Mouse (Mus musculus) liver, embryonic 11.5 days (tissue): ENCODE results near the gene Sort1. TPM values are rescaled to one million over a fixed set of nuclear protein-coding genes. Genes with fewer than 3 reads are reported as not detected.

ENCODE experiments used
- ATAC-seq: fragments of 200-750 bp; cut with Nextera tagmentation; replicated peaks from 2 replicates; pipeline ENCODE4 v1.8.0; 2017; ENCODE audit warnings: moderate number of reproducible peaks, mild to moderate bottlenecking, moderate TSS enrichment, moderate library complexity; ENCODE audit not compliant: low FRiP score
- DNase-seq: peaks from one replicate; pipeline ENCODE4 v3.0.0-alpha.2; 2017; ENCODE audit warnings: low spot score
- H3K27ac ChIP-seq: fragments of 300-500 bp; sonication (generic); 2 replicates; pipeline ENCODE4 v1.5.1; 2014; ENCODE audit warnings: mild to moderate bottlenecking, low read depth, low read length, control low read depth
- H3K27me3 ChIP-seq: fragments of 300-500 bp; sonication (generic); replicated peaks from 2 replicates; pipeline ENCODE4 v1.6.1; 2014; ENCODE audit warnings: low read length, mixed read lengths; ENCODE audit not compliant: control insufficient read depth, insufficient read depth
- H3K36me3 ChIP-seq: fragments of 300-500 bp; sonication (generic); 2 replicates; pipeline ENCODE4 v1.6.1; 2014; ENCODE audit warnings: mild to moderate bottlenecking, low read length, moderate library complexity, mixed read lengths; ENCODE audit not compliant: control insufficient read depth, insufficient read depth
- H3K4me1 ChIP-seq: fragments of 300-500 bp; sonication (generic); replicated peaks from 2 replicates; pipeline ENCODE4 v1.6.1; 2014; ENCODE audit warnings: low read length, mixed read lengths; ENCODE audit not compliant: control insufficient read depth, insufficient read depth
- H3K4me2 ChIP-seq: fragments of 300-500 bp; sonication (generic); 2 replicates; pipeline ENCODE4 v1.6.1; 2014; ENCODE audit warnings: mild to moderate bottlenecking, control low read depth, moderate library complexity
- H3K4me3 ChIP-seq: fragments of 300-500 bp; sonication (generic); 2 replicates; pipeline ENCODE4 v1.5.1; 2014; ENCODE audit warnings: low read depth, low read length, control low read depth
- H3K9ac ChIP-seq: fragments of 300-500 bp; sonication (generic); 2 replicates; pipeline ENCODE4 v1.6.1; 2014; ENCODE audit warnings: low read depth, low read length, control low read depth
- H3K9me3 ChIP-seq: fragments of 300-500 bp; sonication (generic); 2 replicates; pipeline ENCODE4 v1.6.1; 2016; ENCODE audit warnings: low read length, inconsistent platforms, mixed read lengths; ENCODE audit not compliant: control insufficient read depth
- WGBS: fragments of 180-500 bp; shearing (Covaris S2); extraction: QIAGEN DNeasy Blood & Tissue Kit; methylation state at CpG from one replicate; pipeline ENCODE4 v1.1.7; 2014; 5-methylcytosine and 5-hydroxymethylcytosine counted together
- polyA plus RNA-seq: library from polyadenylated mRNA; unstranded; fragments of >200 nt; fragmentation: Nextera tagmentation; extraction: Ambion mirVana; gene quantifications from 2 replicates; pipeline ENCODE4 v1.2.1, GENCODE M21; 2014

Sort1 gene
- polyA plus RNA-seq, 1 experiment from 2014 or later: 11.9 TPM

GRCm38 (mm10) chr3:108318517-108318916 lies 34.6 kb downstream of the Sort1 start:
- Histone ChIP-seq H3K27ac (no peak overlapping the region), H3K9me3 (no peaks in the 10 kb centered on the region), H3K4me3 (no peak overlapping the region), H3K9ac (no peak overlapping the region), H3K27me3 (no peaks in the 10 kb centered on the region), H3K36me3 (no peaks in the 10 kb centered on the region), H3K4me1 (peaks cover 7% of the 10 kb centered on the region; the same call in 1 of the 2 replicates), H3K4me2 (no peak overlapping the region)
- DNase-seq (no peak), ATAC-seq (no peak)
- 60% methylated on average over 2 of the region's 2 CpGs for WGBS

DNA sequence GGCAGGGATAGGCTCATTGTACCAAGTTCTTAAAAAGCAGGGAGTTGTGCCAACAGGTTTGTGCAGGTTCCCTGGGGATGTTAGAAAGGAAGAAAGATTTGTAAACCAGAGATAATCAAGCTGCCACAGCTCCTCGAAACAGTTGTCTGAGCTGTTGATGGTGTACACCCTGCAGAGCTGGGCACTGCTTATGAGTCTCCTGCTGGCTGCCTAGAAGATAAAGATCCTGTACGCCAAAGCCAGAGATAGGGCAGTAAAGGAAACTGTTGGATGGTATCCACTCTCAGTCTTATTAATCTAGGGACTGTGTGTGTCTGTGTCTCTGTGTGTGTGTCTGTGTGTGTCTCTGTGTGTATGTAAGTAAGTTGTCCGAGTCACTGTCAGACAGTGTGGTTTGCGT lies 37.8 kb downstream of the Sort1 start:
- no peaks in the 10 kb centered on the region for H3K27me3 ChIP-seq
- WGBS: 64% methylated on average over 4 of the region's 4 CpGs
- DNase-seq (no peak), ATAC-seq (no peak)
- H3K36me3 ChIP-seq: no peaks in the 10 kb centered on the region
- peaks cover 4% of the 10 kb centered on the region; the same call in 1 of the 2 replicates for H3K4me1 ChIP-seq
- no peak overlapping the region for H3K9ac ChIP-seq
- no peak overlapping the region for H3K4me3 ChIP-seq
- H3K9me3 ChIP-seq: no peaks in the 10 kb centered on the region
- H3K27ac ChIP-seq: no peak overlapping the region
- H3K4me2 ChIP-seq: no peak overlapping the region

DNA sequence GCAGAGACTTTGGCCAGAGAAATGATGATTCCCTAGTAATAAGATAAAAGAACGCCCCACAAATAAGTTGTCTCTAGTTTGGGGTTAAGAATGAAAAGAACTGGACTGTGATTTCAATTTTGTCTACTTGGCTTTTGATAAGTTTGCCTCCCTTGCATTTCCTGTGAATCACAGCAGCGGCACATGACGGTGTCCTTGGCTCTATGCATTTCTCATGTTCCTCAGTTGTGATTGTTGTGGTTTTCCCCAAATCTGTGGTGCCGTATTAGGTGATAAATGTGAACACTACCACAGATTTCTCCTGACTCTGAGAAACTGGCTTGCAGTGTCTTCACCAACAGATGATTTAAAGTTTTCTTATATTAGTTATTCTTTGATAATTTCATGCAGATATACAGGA lies 38.3 kb downstream of the Sort1 start:
- DNase-seq (no peak), ATAC-seq (no peak)
- no peak overlapping the region for H3K27ac ChIP-seq
- no peaks in the 10 kb centered on the region for H3K27me3 ChIP-seq
- no peak overlapping the region for H3K9ac ChIP-seq
- no peaks in the 10 kb centered on the region for H3K36me3 ChIP-seq
- WGBS: 62% methylated on average over 4 of the region's 4 CpGs
- H3K9me3 ChIP-seq: no peaks in the 10 kb centered on the region
- peaks cover 4% of the 10 kb centered on the region; the same call in 1 of the 2 replicates for H3K4me1 ChIP-seq
- H3K4me3 ChIP-seq: no peak overlapping the region
- no peak overlapping the region for H3K4me2 ChIP-seq

GRCm38 (mm10) chr3:108322962-108323361 lies 39.1 kb downstream of the Sort1 start:
- Histone ChIP-seq H3K36me3 (no peaks in the 10 kb centered on the region), H3K27me3 (no peaks in the 10 kb centered on the region), H3K9ac (no peak overlapping the region), H3K4me1 (peaks cover 4% of the 10 kb centered on the region; the same call in 1 of the 2 replicates), H3K4me2 (no peak overlapping the region), H3K4me3 (no peak overlapping the region), H3K9me3 (no peaks in the 10 kb centered on the region), H3K27ac (no peak overlapping the region)
- no peak for DNase-seq
- WGBS: 89% methylated on average over 3 of the region's 3 CpGs
- ATAC-seq: peak; percentile 76

GRCm38 (mm10) chr3:108324837-108325236 lies 41.0 kb downstream of the Sort1 start:
- Histone ChIP-seq H3K4me2 (no peak overlapping the region), H3K4me1 (peaks cover 4% of the 10 kb centered on the region; the same call in 1 of the 2 replicates), H3K4me3 (no peak overlapping the region), H3K27ac (no peak overlapping the region), H3K27me3 (no peaks in the 10 kb centered on the region), H3K9me3 (no peaks in the 10 kb centered on the region), H3K9ac (no peak overlapping the region), H3K36me3 (no peaks in the 10 kb centered on the region)
- DNase-seq (no peak), ATAC-seq (no peak)
- WGBS: 86% methylated on average over 4 of the region's 4 CpGs

DNA sequence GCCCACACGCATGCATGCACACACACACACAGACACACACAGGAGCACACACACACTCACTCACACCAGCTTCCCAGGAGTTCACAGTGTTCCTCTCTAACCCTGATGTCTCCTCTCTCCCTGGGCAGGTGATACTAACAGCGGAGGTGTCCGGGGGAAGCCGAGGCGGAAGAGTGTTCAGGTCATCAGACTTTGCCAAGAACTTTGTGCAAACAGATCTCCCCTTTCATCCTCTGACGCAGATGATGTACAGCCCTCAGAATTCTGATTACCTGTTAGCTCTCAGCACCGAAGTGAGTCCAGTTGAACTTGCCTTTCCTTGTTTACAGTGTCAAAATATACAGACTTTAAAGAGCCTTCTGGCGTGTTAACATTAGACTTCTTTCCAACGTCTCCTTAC lies 41.6 kb downstream of the Sort1 start:
- H3K4me3 ChIP-seq: no peak overlapping the region
- DNase-seq (no peak), ATAC-seq (no peak)
- peaks cover 4% of the 10 kb centered on the region; the same call in 1 of the 2 replicates for H3K4me1 ChIP-seq
- no peak overlapping the region for H3K9ac ChIP-seq
- H3K36me3 ChIP-seq: no peaks in the 10 kb centered on the region
- no peaks in the 10 kb centered on the region for H3K9me3 ChIP-seq
- no peak overlapping the region for H3K4me2 ChIP-seq
- no peak overlapping the region for H3K27ac ChIP-seq
- H3K27me3 ChIP-seq: no peaks in the 10 kb centered on the region
- WGBS: 85% methylated on average over 9 of the region's 9 CpGs

DNA sequence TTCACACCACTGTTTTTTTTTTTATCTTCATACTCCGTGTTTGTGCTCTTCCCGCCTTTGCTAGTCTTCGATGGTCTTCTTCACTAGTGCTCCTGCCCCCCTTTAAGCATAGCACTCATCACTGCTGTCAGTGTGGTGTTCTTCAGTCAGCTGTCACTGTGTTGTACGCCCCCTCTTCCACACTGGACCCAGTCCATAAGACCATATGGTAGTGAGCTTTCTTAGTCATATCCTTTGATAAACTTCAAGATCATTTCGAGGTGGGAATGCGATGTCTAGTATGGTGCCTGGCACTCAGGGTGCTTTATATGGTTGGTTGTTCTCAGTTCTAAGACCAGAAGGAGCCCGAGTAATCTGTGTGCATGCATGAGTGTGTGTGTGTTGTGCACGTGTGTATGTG lies 43.4 kb downstream of the Sort1 start:
- Histone ChIP-seq H3K9ac (no peak overlapping the region), H3K36me3 (no peaks in the 10 kb centered on the region; the same call in 1 of the 2 replicates), H3K4me2 (no peak overlapping the region), H3K27me3 (no peaks in the 10 kb centered on the region), H3K9me3 (no peaks in the 10 kb centered on the region), H3K27ac (no peak overlapping the region), H3K4me1 (peaks cover 4% of the 10 kb centered on the region; the same call in 1 of the 2 replicates), H3K4me3 (no peak overlapping the region)
- DNase-seq: no peak
- 85% methylated on average over 8 of the region's 8 CpGs for WGBS
- no peak for ATAC-seq

DNA sequence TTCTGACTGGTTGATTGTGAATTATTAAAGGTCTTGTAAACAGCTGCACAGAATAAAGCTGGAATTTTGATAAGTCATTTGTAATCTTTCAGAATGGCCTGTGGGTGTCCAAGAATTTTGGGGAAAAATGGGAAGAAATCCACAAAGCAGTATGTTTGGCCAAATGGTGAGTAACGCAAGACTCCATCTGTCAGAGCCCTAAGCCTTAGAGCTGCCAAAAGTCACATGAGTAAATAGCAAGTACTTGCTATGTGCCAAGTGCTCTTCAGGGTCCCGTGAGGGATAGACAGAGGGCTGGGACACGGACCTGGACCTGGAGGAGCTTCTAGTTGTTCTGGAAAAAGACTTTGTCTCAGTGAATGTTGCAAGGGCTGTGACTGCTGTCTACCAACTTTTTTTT lies 44.0 kb downstream of the Sort1 start:
- H3K9ac ChIP-seq: no peak overlapping the region
- WGBS: 84% methylated on average over 3 of the region's 3 CpGs
- H3K27ac ChIP-seq: no peak overlapping the region
- DNase-seq (no peak), ATAC-seq (no peak)
- no peaks in the 10 kb centered on the region for H3K27me3 ChIP-seq
- H3K4me3 ChIP-seq: no peak overlapping the region
- peaks cover 2% of the 10 kb centered on the region; the same call in 1 of the 2 replicates for H3K4me1 ChIP-seq
- H3K36me3 ChIP-seq: no peaks in the 10 kb centered on the region; the same call in 1 of the 2 replicates
- H3K4me2 ChIP-seq: no peak overlapping the region
- H3K9me3 ChIP-seq: no peaks in the 10 kb centered on the region

DNA sequence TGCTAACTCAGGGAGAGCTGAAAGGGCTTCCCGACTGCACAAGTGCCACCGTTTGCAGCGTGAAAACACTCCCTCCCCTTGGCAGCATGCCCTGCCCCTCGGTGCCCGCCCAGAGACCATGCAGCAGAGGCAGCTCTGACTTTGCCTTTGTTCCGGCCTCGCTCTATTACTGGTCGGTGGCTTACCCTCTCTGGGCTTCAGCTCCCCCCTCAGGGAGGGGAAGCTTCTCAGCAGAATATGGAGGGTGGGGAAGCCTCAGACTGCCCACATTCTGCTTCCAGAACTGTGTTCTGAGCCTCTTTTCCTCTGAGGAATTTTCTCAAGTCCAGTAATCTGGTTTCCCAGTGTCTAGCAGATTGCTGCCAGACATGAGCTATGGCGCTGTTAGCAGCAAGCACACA lies 44.6 kb downstream of the Sort1 start:
- DNase-seq (no peak), ATAC-seq (no peak)
- Histone ChIP-seq H3K4me3 (no peak overlapping the region), H3K9me3 (no peaks in the 10 kb centered on the region), H3K4me1 (no peaks in the 10 kb centered on the region), H3K4me2 (no peak overlapping the region), H3K36me3 (no peaks in the 10 kb centered on the region; the same call in 1 of the 2 replicates), H3K9ac (no peak overlapping the region), H3K27me3 (no peaks in the 10 kb centered on the region), H3K27ac (no peak overlapping the region)
- 74% methylated on average over 9 of the region's 9 CpGs for WGBS
